Mouse (Mus musculus): ENCODE measurements around the gene Rtp3. TPM values are rescaled to one million over a fixed set of nuclear protein-coding genes. Genes with fewer than 3 reads are reported as not detected.

Gene Rtp3
- polyA plus RNA-seq, 1 experiment from 2014 or later: 0.09 TPM

DNA sequence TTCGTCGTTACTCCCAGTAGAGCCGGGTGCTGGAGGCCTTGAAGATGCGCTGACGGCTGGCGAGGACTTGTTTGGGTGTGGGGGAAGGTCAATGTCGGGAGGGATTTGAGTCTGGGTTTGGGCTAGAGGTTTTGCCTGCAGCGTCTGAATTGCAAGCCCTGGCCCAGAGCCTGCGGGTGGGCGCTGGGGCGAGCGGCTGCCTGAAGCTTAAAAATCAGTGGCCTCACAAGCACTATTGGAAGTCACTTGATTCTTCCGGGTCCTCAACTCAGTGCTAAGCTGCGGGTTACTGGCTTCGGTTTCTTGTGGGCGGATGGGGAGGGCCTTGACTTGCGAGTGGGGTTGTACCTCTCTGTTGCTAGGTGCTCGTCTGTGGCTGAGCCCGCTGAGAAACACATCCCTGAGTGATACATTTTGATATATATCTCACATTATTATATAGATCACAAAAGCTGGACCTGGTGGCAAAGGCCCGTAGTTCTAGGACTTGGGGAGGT, 43.8 kb downstream of the Rtp3 start:
- Histone ChIP-seq H3K4me3 (no peak overlapping the region), H3K27me3 (replicated peaks) (peaks cover 18% of the 10 kb centered on the region), H3K9ac (no peak overlapping the region), H3K4me1 (replicated peaks) (peaks cover 29% of the 10 kb centered on the region), H3K36me3 (no peaks in the 10 kb centered on the region), H3K9me3 (replicated peaks) (no peaks in the 10 kb centered on the region), H3K27ac (ENCODE audit: poor library complexity, severe bottlenecking) (no peak overlapping the region), H3K4me2 (peak overlapping the region; percentile 38)
- WGBS: 14% methylated on average over 20 of the region's 20 CpGs
- no peak for ATAC-seq (ENCODE audit: insufficient number of reproducible peaks, low FRiP score)

DNA sequence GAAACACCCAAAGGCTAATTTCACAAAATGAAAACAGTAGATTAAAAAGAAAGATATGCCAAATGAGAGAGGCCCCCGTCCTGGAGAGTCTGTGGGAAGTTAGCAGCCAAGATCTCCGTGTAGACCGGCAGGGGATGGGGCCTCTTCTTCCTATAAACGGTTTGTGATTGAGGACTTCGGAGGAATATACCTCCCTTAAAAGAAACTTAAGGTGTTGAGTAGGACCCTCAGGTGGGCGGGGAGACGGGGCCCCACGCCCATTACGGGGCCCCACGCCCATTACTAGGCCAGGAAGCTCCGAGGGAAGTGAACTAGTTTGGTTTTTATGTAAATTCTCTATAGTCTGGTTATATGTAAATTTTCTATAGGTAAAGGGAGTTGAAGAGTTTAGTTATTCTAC, 44.5 kb downstream of the Rtp3 start, which contains the start of gene Tdgf1:
Gene Tdgf1 (minus strand): TSS at position 233 of the 400 bp plus-strand sequence.
- WGBS: 24% methylated on average over 11 of the region's 11 CpGs
- H3K27me3 ChIP-seq (replicated peaks): peaks cover 18% of the 10 kb centered on the region

DNA sequence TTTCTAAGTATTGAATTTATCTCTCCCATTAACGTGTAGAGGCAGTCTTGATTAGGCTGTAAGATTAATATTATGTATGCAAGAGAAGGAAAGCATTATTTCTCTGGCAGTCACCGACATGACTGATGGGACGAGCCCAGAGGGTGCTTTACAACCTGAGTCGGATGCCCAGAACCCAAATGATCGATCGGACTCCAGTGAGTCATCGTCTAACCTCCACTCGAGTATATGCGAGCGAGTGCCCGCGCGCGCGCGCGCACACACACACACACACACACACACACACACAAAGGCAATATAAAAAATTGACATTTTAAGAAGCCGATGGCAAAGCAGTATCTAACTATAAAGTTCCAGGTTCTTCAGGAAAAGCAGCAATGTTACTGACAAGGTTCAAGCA, 45.0 kb downstream of the Rtp3 start:
- Histone ChIP-seq H3K4me3 (no peak overlapping the region), H3K9me3 (replicated peaks) (no peaks in the 10 kb centered on the region), H3K27me3 (replicated peaks) (peaks cover 18% of the 10 kb centered on the region), H3K27ac (ENCODE audit: poor library complexity, severe bottlenecking) (no peak overlapping the region), H3K4me1 (replicated peaks) (peaks cover 27% of the 10 kb centered on the region), H3K4me2 (no peak overlapping the region), H3K9ac (no peak overlapping the region), H3K36me3 (no peaks in the 10 kb centered on the region)
- ATAC-seq (ENCODE audit: insufficient number of reproducible peaks, low FRiP score): no peak
- 16% methylated on average over 18 of the region's 18 CpGs for WGBS

More for the DNA sequence above, 44.5 kb downstream of the Rtp3 start, which contains the start of gene Tdgf1:
- no peak within 1 kb of the TSS for H3K4me3 ChIP-seq
- H3K36me3 ChIP-seq: no peaks in the 10 kb centered on the region
- peaks cover 27% of the 10 kb centered on the region for H3K4me1 ChIP-seq (replicated peaks)
- ATAC-seq (ENCODE audit: insufficient number of reproducible peaks, low FRiP score): no peak
- H3K9me3 ChIP-seq (replicated peaks): no peaks in the 10 kb centered on the region
- peak within 1 kb of the TSS; percentile 38 for H3K4me2 ChIP-seq
- no peak within 1 kb of the TSS for H3K9ac ChIP-seq
- no peak within 1 kb of the TSS for H3K27ac ChIP-seq (ENCODE audit: poor library complexity, severe bottlenecking)

DNA sequence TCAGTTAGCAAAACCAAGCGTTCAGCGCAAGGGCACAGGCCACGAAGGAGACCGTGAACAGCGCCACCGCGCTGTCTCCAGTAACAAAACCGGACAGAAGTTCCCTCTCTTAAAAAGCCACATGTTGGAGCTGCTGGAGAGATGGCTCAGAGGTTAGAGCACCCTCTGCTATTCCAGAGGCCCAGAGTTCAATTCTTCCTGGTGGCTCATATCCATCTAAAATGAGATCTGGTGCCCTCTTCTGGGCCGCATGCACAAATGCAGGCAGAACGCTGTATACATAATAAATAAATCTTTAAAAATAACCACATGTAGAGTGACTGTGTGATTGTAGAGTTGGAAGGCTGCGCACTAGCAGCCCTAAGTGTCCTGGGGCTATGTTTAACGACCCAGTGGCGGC, 46.1 kb downstream of the Rtp3 start:
- no peak for ATAC-seq (ENCODE audit: insufficient number of reproducible peaks, low FRiP score)
- no peaks in the 10 kb centered on the region for H3K36me3 ChIP-seq
- H3K9me3 ChIP-seq (replicated peaks): no peaks in the 10 kb centered on the region
- WGBS: 25% methylated on average over 13 of the region's 13 CpGs
- H3K4me3 ChIP-seq: no peak overlapping the region
- no peak overlapping the region for H3K4me2 ChIP-seq
- H3K4me1 ChIP-seq (replicated peaks): peaks cover 26% of the 10 kb centered on the region
- H3K27ac ChIP-seq (ENCODE audit: poor library complexity, severe bottlenecking): no peak overlapping the region
- H3K27me3 ChIP-seq (replicated peaks): peaks cover 18% of the 10 kb centered on the region
- no peak overlapping the region for H3K9ac ChIP-seq

DNA sequence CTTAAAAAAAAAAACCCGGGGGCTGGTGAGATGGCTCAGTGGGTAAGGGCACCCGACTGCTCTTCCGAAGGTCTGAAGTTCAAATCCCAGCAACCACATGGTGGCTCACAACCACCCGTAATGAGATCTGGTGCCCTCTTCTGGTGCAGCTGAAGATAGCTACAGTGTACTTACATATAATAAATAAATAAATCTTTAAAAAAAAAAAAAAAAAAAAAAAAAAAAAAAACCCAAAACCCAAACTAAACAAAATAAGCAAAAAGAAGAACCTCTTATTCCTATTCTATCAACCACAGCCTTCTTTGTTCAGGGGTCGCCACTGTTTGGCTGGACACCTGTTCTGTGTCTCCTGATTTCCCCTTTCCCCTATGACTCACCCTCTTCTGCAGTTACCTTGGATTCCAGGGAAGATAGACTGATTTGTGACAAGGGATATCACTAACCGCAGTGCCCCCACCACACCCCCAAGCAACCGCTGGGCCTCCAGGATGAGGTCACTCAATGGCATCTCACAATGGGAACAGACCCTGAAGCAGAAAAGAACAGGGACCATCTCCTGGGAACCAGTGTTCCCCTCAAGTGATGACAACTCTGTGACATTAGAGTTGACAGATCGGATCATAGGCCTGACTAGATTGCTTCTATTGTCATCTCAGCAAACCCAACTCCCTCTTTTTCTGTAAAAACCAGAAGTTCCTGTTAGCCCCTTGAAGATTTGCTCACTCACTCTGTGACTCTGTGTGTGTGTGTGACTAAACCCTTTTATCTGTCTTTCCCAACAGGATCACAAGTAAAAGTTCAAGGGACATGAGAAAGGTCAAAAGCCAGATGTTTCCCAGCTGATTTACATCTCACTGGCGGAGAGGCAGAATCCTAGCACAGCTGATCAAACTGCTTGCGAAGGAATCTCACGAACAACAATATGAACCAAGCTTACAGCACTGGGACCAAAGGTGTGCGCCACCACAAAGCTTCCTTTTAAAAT, 52.6 kb downstream of the Rtp3 start:
- 62% methylated on average over 12 of the region's 12 CpGs for WGBS
- no peak for ATAC-seq (ENCODE audit: insufficient number of reproducible peaks, low FRiP score)
- 0 out of 2 replicates have a peak, but pooled peaks cover 4% of the 10 kb centered on the region for H3K4me1 ChIP-seq (replicated peaks)
- H3K4me3 ChIP-seq: no peak overlapping the region
- no peak overlapping the region for H3K9ac ChIP-seq
- H3K27me3 ChIP-seq (replicated peaks): no peaks in the 10 kb centered on the region
- H3K9me3 ChIP-seq (replicated peaks): no peaks in the 10 kb centered on the region
- no peak overlapping the region for H3K27ac ChIP-seq (ENCODE audit: poor library complexity, severe bottlenecking)
- H3K4me2 ChIP-seq: no peak overlapping the region
- H3K36me3 ChIP-seq: no peaks in the 10 kb centered on the region

DNA sequence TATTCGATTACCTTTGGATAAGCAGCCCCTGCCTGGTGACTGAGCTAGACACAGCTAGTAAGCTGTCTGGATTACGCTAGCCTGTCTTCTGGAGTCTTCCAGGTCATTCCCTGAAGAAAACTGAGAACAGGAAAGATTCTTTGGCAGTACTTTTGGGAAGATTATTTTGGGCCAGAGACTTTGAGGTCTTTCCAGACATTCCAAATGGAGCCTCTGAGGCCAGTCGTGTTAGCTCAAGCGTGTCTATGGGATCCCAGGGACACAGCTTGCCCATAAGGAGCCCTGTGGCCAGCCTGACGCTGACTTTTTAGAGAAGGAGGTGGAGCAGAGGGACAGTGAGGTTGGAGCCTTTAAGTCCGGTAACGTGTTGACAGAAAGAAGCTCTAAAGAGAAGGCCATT, 54.4 kb downstream of the Rtp3 start:
- 81% methylated on average over 7 of the region's 7 CpGs for WGBS
- no peaks in the 10 kb centered on the region for H3K4me1 ChIP-seq (replicated peaks)
- H3K4me3 ChIP-seq: no peak overlapping the region
- no peak overlapping the region for H3K4me2 ChIP-seq
- no peak overlapping the region for H3K27ac ChIP-seq (ENCODE audit: poor library complexity, severe bottlenecking)
- H3K9me3 ChIP-seq (replicated peaks): no peaks in the 10 kb centered on the region
- no peak for ATAC-seq (ENCODE audit: insufficient number of reproducible peaks, low FRiP score)
- no peak overlapping the region for H3K9ac ChIP-seq
- H3K36me3 ChIP-seq: no peaks in the 10 kb centered on the region
- H3K27me3 ChIP-seq (replicated peaks): no peaks in the 10 kb centered on the region

Other genes starting within 250 kb of the Rtp3 start
- gene Myl3, start 248.7 kb downstream of the Rtp3 start, polyA plus RNA-seq (2016; fragmentation: Nextera tagmentation; extraction: Ambion mirVana): 3,437 and 3,612 TPM in 2 replicates
- 45.8 and 46.1 TPM in 2 replicates for gene Pth1r, start 243.4 kb downstream of the Rtp3 start, polyA plus RNA-seq (2016; fragmentation: Nextera tagmentation; extraction: Ambion mirVana)
- gene Prss42, start 192.4 kb downstream of the Rtp3 start, polyA plus RNA-seq (2016; fragmentation: Nextera tagmentation; extraction: Ambion mirVana): 0.14 TPM in 1 of 2 replicates, not detected in the other
- not detected in 2 replicates for gene Prss44, start 176.6 kb downstream of the Rtp3 start, polyA plus RNA-seq (2016; fragmentation: Nextera tagmentation; extraction: Ambion mirVana)
- gene Prss43, start 163.9 kb downstream of the Rtp3 start, polyA plus RNA-seq (2016; fragmentation: Nextera tagmentation; extraction: Ambion mirVana): not detected in 2 replicates
- gene Prss45, start 156.0 kb downstream of the Rtp3 start, polyA plus RNA-seq (2016; fragmentation: Nextera tagmentation; extraction: Ambion mirVana): not detected in 2 replicates
- not detected in 2 replicates for gene Prss46, start 146.1 kb downstream of the Rtp3 start, polyA plus RNA-seq (2016; fragmentation: Nextera tagmentation; extraction: Ambion mirVana)
- 0.97 TPM in 1 of 2 replicates, not detected in the other for gene Prss50, start 132.6 kb downstream of the Rtp3 start, polyA plus RNA-seq (2016; fragmentation: Nextera tagmentation; extraction: Ambion mirVana)
- gene Als2cl, start 110.7 kb downstream of the Rtp3 start, polyA plus RNA-seq (2016; fragmentation: Nextera tagmentation; extraction: Ambion mirVana): 1.3 and 1.4 TPM in 2 replicates
- gene Tmie, start 110.5 kb downstream of the Rtp3 start, polyA plus RNA-seq (2016; fragmentation: Nextera tagmentation; extraction: Ambion mirVana): 0.06 and 0.65 TPM in 2 replicates
- gene Fam240a, start 73.7 kb downstream of the Rtp3 start, polyA plus RNA-seq (2016; fragmentation: Nextera tagmentation; extraction: Ambion mirVana): not detected in 2 replicates
- gene Tdgf1, start 44.4 kb downstream of the Rtp3 start, polyA plus RNA-seq (2016; fragmentation: Nextera tagmentation; extraction: Ambion mirVana): not detected in 2 replicates
- 1.3 and 1.5 TPM in 2 replicates for gene Lrrc2, start 39.0 kb downstream of the Rtp3 start, polyA plus RNA-seq (2016; fragmentation: Nextera tagmentation; extraction: Ambion mirVana)
- gene Ltf, start 28.7 kb upstream of the Rtp3 start, polyA plus RNA-seq (2016; fragmentation: Nextera tagmentation; extraction: Ambion mirVana): 0.72 and 1.3 TPM in 2 replicates
- 3.9 and 4.4 TPM in 2 replicates for gene Ccrl2, start 66.9 kb upstream of the Rtp3 start, polyA plus RNA-seq (2016; fragmentation: Nextera tagmentation; extraction: Ambion mirVana)
- gene Lrrfip2, start 127.0 kb upstream of the Rtp3 start, polyA plus RNA-seq (2016; fragmentation: Nextera tagmentation; extraction: Ambion mirVana): 65.8 and 70.4 TPM in 2 replicates

Measured in heart, embryonic 12.5 days (tissue).